Mouse (Mus musculus) layer of hippocampus, adult 2 months (tissue): ENCODE data around the gene Ablim1. TPM values are rescaled to one million over a fixed set of nuclear protein-coding genes. Genes with fewer than 3 reads are reported as not detected.

ENCODE experiments used
- DNase-seq, 2 experiments: peaks; one replicate each; pipeline ENCODE4 v3.0.0; 2022; ENCODE audit warnings: low spot score in 2 of 2
- H3K27ac ChIP-seq: fragments of 200-600 bp; 2 replicates; pipeline ENCODE4 v1.8.1; 2022
- H3K4me3 ChIP-seq: fragments of 200-600 bp; 2 replicates; pipeline ENCODE4 v1.8.1; 2022; ENCODE audit warnings: mild to moderate bottlenecking
- CTCF ChIP-seq: fragments of 200-600 bp; conservative IDR thresholded peaks from 2 replicates; pipeline ENCODE4 v1.8.1; 2022; ENCODE audit warnings: antibody characterized with exemption, mild to moderate bottlenecking, moderate library complexity
- total RNA-seq, 2 experiments: library from RNA; stranded (reverse); gene quantifications; 2 replicates each; pipeline ENCODE4 v1.2.3; 2021

Ablim1 gene
- total RNA-seq, 2 experiments from 2014 or later: 85.1 to 86.0 TPM

- DNase-seq: no peak
- Histone ChIP-seq H3K4me3 (no peak overlapping the region), H3K27ac (0 out of 2 replicates have a peak overlapping the region, but pooled peaks have one; percentile 0)
- no peak for TF ChIP-seq CTCF
Observed at GRCm38 (mm10) chr19:57082454-57083182, 232.1 kb downstream of the Ablim1 start.

- no peak overlapping the region for H3K27ac ChIP-seq
- DNase-seq: no peak
- TF ChIP-seq CTCF: no peak
- no peak overlapping the region for H3K4me3 ChIP-seq
Observed at GRCm38 (mm10) chr19:57081536-57081935, 233.2 kb downstream of the Ablim1 start.

GRCm38 (mm10) chr19:57079606-57079981 is 235.1 kb downstream of the Ablim1 start:
- Histone ChIP-seq H3K4me3 (no peak overlapping the region), H3K27ac (peak overlapping the region; percentile 91)
- DNase-seq: no peak
- no peak for TF ChIP-seq CTCF

- H3K27ac ChIP-seq: peak overlapping the region; percentile 91
- peak in 1 of 2 experiments; percentile 48 for DNase-seq
Observed at GRCm38 (mm10) chr19:57078867-57079605, 235.7 kb downstream of the Ablim1 start.

GRCm38 (mm10) chr19:57077826-57078699 is 236.7 kb downstream of the Ablim1 start:
- H3K27ac ChIP-seq: peak overlapping the region; percentile 91

More at GRCm38 (mm10) chr19:57078867-57079605, 235.7 kb downstream of the Ablim1 start:
- no peak overlapping the region for H3K4me3 ChIP-seq
- peak; percentile 45 for TF ChIP-seq CTCF

GRCm38 (mm10) chr19:57073450-57073849 is 241.3 kb downstream of the Ablim1 start:
- Histone ChIP-seq H3K4me3 (no peak overlapping the region), H3K27ac (peak overlapping the region; percentile 52)
- TF ChIP-seq CTCF: no peak
- DNase-seq: no peak

More at GRCm38 (mm10) chr19:57077826-57078699, 236.7 kb downstream of the Ablim1 start:
- TF ChIP-seq CTCF: no peak
- H3K4me3 ChIP-seq: no peak overlapping the region
- no peak for DNase-seq

- no peak for TF ChIP-seq CTCF
- no peak for DNase-seq
- Histone ChIP-seq H3K27ac (peak overlapping the region; percentile 52), H3K4me3 (no peak overlapping the region)
Observed at GRCm38 (mm10) chr19:57072756-57073155, 242.0 kb downstream of the Ablim1 start.

- DNase-seq: no peak
- Histone ChIP-seq H3K4me3 (no peak overlapping the region), H3K27ac (peak overlapping the region; percentile 68)
- no peak for TF ChIP-seq CTCF
Observed at GRCm38 (mm10) chr19:57067108-57067613, 247.6 kb downstream of the Ablim1 start.

GRCm38 (mm10) chr19:57066313-57066712 is 248.4 kb downstream of the Ablim1 start:
- no peak overlapping the region for H3K4me3 ChIP-seq
- TF ChIP-seq CTCF: peak; percentile 95
- H3K27ac ChIP-seq: peak overlapping the region; percentile 68; the same call in 1 of the 2 replicates
- DNase-seq: peak; percentile 66 to 76

GRCm38 (mm10) chr19:57062746-57063145 is 252.0 kb downstream of the Ablim1 start:
- H3K27ac ChIP-seq: no peak overlapping the region
- no peak for DNase-seq
- no peak overlapping the region for H3K4me3 ChIP-seq
- no peak for TF ChIP-seq CTCF

GRCm38 (mm10) chr19:57059018-57059580 is 255.6 kb downstream of the Ablim1 start:
- TF ChIP-seq CTCF: no peak

GRCm38 (mm10) chr19:57057568-57057967 is 257.2 kb downstream of the Ablim1 start:
- no peak for DNase-seq

More at GRCm38 (mm10) chr19:57059018-57059580, 255.6 kb downstream of the Ablim1 start:
- no peak for DNase-seq
- no peak overlapping the region for H3K27ac ChIP-seq
- no peak overlapping the region for H3K4me3 ChIP-seq

More at GRCm38 (mm10) chr19:57057568-57057967, 257.2 kb downstream of the Ablim1 start:
- peak; percentile 67 for TF ChIP-seq CTCF
- Histone ChIP-seq H3K27ac (no peak overlapping the region), H3K4me3 (no peak overlapping the region)
